Mouse (Mus musculus): ENCODE measurements at regions not wholly inside any gene's neighbourhood (a gene's known extent, or its start where the extent isn't known, plus 50 kb on each side); places are given as distances from the start of the nearest gene placed in this dataset.

DNA sequence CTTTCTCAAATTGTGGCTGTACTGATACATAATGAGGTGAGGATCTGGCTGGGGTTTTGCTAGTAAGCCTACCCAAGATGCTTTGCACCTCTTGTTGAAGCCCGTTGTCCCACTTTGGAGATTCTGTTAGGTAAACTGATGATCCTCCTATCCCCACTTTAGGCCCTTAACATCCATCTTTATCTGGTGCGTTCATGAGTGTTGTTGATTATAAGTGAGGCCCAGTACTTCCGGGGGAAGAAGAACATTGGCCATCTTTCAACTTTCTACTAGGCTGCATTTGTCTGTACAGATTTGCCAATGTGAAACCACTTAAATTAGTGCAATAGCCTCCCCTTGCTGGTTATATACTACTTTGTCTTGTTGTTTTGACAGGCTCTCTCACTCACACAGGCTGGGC lies 331.3 kb upstream of the Tmc3 start:
- H3K27me3 ChIP-seq (ENCODE audit: insufficient read depth, low read length) = no peaks in the 10 kb centered on the region
- no peak overlapping the region for H3K9ac ChIP-seq (replicated peaks)
- no peak overlapping the region for H3K4me3 ChIP-seq (ENCODE audit: low read depth, low read length)
- no peak overlapping the region for H3K4me2 ChIP-seq (ENCODE audit: low read depth, low read length)
- WGBS (ENCODE audit: insufficient replicate concordance) = 71% methylated on average over 3 of the region's 3 CpGs
- no peak overlapping the region for H3K27ac ChIP-seq (ENCODE audit: low read depth)
- no peak for DNase-seq
- TF ChIP-seq CTCF (IDR thresholded peaks at IDR 0.05; ENCODE audit: low read depth) (no peak), EP300 (IDR thresholded peaks at IDR 0.05; ENCODE audit: low read depth) (no peak)
- no peaks in the 10 kb centered on the region for H3K9me3 ChIP-seq (ENCODE audit: low read length)
- H3K36me3 ChIP-seq (replicated peaks; ENCODE audit: insufficient read depth, low read length) = no peaks in the 10 kb centered on the region
- H3K4me1 ChIP-seq (ENCODE audit: insufficient read depth) = no peaks in the 10 kb centered on the region
- no peak for ATAC-seq

DNA sequence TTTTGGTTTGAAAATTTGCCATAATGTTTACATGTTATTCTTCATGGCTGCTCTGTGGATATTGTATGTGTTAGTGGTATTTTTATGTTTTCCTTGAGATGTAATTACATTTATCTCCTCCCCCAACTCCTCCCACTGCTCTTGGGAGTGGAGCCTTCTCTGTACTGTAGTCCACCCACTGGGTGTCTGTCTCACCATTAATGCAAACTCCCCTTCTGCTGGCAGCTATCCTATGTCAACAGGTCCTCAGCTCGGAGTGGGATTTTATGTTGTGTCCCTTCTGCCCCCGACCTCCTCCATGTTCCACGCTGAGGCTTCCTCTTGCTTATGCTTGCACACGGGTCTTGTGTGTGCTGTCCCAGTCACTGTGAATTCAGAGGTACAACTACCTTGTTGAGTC lies 330.3 kb upstream of the Tmc3 start:
- no peak for DNase-seq

DNA sequence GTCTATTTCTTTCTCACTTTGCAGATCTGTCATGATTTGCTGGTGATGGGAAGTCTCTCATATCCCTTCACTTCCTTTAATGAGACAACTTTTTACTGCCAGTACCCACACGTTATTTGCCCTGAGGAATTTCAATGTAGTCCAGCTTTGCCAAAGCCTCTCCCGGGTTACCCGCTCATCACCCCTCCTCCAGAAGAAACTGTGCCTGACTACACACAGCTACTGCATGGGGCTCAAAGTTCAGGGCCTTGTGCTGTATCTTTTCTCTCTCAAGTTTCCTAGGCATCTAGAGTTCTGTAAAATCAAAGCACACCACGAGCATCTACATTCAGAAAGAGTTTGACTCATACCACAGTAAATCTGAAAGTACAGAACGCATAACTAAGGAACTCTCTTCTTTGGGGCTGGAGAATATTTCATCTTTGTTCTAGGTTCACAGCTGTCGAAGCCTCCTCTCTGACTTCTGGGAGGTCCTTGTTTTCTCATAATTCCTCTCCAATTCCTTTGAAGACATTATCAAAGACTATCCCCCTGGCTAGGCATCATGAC lies 328.4 kb upstream of the Tmc3 start:
- 72% methylated on average over 6 of the region's 6 CpGs for WGBS (ENCODE audit: insufficient replicate concordance)
- no peak for ATAC-seq

More for the DNA sequence above, 330.3 kb upstream of the Tmc3 start:
- H3K27me3 ChIP-seq (ENCODE audit: insufficient read depth, low read length) = no peaks in the 10 kb centered on the region
- 66% methylated on average over 4 of the region's 4 CpGs for WGBS (ENCODE audit: insufficient replicate concordance)
- H3K9ac ChIP-seq (replicated peaks) = no peak overlapping the region
- no peaks in the 10 kb centered on the region for H3K9me3 ChIP-seq (ENCODE audit: low read length)
- H3K4me3 ChIP-seq (ENCODE audit: low read depth, low read length) = no peak overlapping the region
- no peak overlapping the region for H3K27ac ChIP-seq (ENCODE audit: low read depth)
- no peak for ATAC-seq
- H3K36me3 ChIP-seq (replicated peaks; ENCODE audit: insufficient read depth, low read length) = no peaks in the 10 kb centered on the region
- H3K4me1 ChIP-seq (ENCODE audit: insufficient read depth) = no peaks in the 10 kb centered on the region
- no peak overlapping the region for H3K4me2 ChIP-seq (ENCODE audit: low read depth, low read length)
- TF ChIP-seq CTCF (IDR thresholded peaks at IDR 0.05; ENCODE audit: low read depth) = no peak

DNA sequence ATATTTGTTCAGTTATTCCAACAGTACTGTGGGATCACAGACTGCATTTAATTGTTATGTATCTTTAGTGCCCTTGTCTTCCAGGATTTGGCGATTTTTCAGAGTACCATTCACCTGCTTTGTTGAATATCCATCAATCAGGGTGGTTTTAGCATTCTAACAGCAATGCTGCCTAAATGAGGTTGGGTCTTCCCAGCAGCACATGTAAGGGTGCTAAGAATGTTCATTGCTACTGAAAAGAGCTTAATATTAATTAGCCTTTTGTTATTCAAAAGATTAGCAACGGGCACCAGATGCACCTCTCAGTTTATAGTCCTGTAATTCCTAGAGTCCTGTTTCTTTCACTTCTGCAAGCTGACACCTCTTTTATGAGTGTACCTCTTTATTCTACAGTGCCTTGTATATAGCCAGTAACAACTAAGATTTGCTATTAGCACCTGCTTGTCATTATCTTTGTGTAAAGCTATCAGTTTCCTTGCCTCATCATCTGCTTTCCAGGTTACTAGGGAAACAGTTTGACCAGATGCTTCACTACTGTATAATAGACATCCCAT lies 326.3 kb upstream of the Tmc3 start:
- Histone ChIP-seq H3K9ac (replicated peaks) (no peak overlapping the region), H3K27ac (ENCODE audit: low read depth) (no peak overlapping the region), H3K9me3 (ENCODE audit: low read length) (no peaks in the 10 kb centered on the region), H3K4me1 (ENCODE audit: insufficient read depth) (no peaks in the 10 kb centered on the region), H3K36me3 (replicated peaks; ENCODE audit: insufficient read depth, low read length) (no peaks in the 10 kb centered on the region), H3K27me3 (ENCODE audit: insufficient read depth, low read length) (no peaks in the 10 kb centered on the region), H3K4me3 (ENCODE audit: low read depth, low read length) (no peak overlapping the region), H3K4me2 (ENCODE audit: low read depth, low read length) (no peak overlapping the region)
- no peak for DNase-seq
- no peak for TF ChIP-seq CTCF (IDR thresholded peaks at IDR 0.05; ENCODE audit: low read depth)
- no peak for TF ChIP-seq EP300 (IDR thresholded peaks at IDR 0.05; ENCODE audit: low read depth)
- 67% methylated on average over 2 of the region's 2 CpGs for WGBS (ENCODE audit: insufficient replicate concordance)
- ATAC-seq = no peak

More for the DNA sequence above, 328.4 kb upstream of the Tmc3 start:
- no peak for DNase-seq
- H3K9me3 ChIP-seq (ENCODE audit: low read length) = no peaks in the 10 kb centered on the region
- no peak overlapping the region for H3K4me3 ChIP-seq (ENCODE audit: low read depth, low read length)
- H3K36me3 ChIP-seq (replicated peaks; ENCODE audit: insufficient read depth, low read length) = no peaks in the 10 kb centered on the region
- no peak for TF ChIP-seq CTCF (IDR thresholded peaks at IDR 0.05; ENCODE audit: low read depth)
- TF ChIP-seq EP300 (IDR thresholded peaks at IDR 0.05; ENCODE audit: low read depth) = no peak
- H3K27ac ChIP-seq (ENCODE audit: low read depth) = no peak overlapping the region
- H3K9ac ChIP-seq (replicated peaks) = no peak overlapping the region
- no peaks in the 10 kb centered on the region for H3K4me1 ChIP-seq (ENCODE audit: insufficient read depth)
- H3K4me2 ChIP-seq (ENCODE audit: low read depth, low read length) = no peak overlapping the region
- H3K27me3 ChIP-seq (ENCODE audit: insufficient read depth, low read length) = no peaks in the 10 kb centered on the region

DNA sequence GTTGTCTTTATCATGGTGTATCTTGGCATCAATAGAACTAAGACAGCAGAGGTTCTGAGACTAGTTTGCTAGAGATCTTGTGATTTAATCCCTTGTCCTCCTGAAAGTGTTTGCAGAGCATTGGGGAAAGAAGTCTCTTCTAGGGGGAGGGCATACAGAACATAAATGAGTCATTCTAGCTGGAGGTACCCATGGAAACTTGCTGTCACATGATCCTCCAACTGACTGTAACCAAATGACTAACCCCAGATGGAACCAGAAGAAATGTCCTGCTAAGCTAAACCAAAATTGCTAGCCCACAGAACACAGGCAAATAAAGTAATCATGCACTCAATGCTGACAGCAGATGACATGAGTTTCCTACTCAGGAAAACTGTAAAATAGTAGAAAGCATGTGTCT lies 323.2 kb upstream of the Tmc3 start:
- Histone ChIP-seq H3K36me3 (replicated peaks; ENCODE audit: insufficient read depth, low read length) (no peaks in the 10 kb centered on the region), H3K4me3 (ENCODE audit: low read depth, low read length) (no peak overlapping the region), H3K9ac (replicated peaks) (no peak overlapping the region), H3K27me3 (ENCODE audit: insufficient read depth, low read length) (no peaks in the 10 kb centered on the region), H3K4me2 (ENCODE audit: low read depth, low read length) (no peak overlapping the region), H3K9me3 (ENCODE audit: low read length) (no peaks in the 10 kb centered on the region), H3K4me1 (ENCODE audit: insufficient read depth) (no peaks in the 10 kb centered on the region), H3K27ac (ENCODE audit: low read depth) (no peak overlapping the region)
- TF ChIP-seq CTCF (IDR thresholded peaks at IDR 0.05; ENCODE audit: low read depth) (no peak), EP300 (IDR thresholded peaks at IDR 0.05; ENCODE audit: low read depth) (no peak)
- no peak for DNase-seq
- ATAC-seq = no peak

- TF ChIP-seq CTCF (IDR thresholded peaks at IDR 0.05; ENCODE audit: low read depth) (no peak), EP300 (IDR thresholded peaks at IDR 0.05; ENCODE audit: low read depth) (no peak)
- Histone ChIP-seq H3K27me3 (ENCODE audit: insufficient read depth, low read length) (no peaks in the 10 kb centered on the region), H3K4me1 (ENCODE audit: insufficient read depth) (no peaks in the 10 kb centered on the region), H3K4me2 (ENCODE audit: low read depth, low read length) (no peak overlapping the region), H3K4me3 (ENCODE audit: low read depth, low read length) (no peak overlapping the region), H3K36me3 (replicated peaks; ENCODE audit: insufficient read depth, low read length) (no peaks in the 10 kb centered on the region), H3K9ac (replicated peaks) (no peak overlapping the region), H3K27ac (ENCODE audit: low read depth) (no peak overlapping the region), H3K9me3 (ENCODE audit: low read length) (no peaks in the 10 kb centered on the region)
- WGBS (ENCODE audit: insufficient replicate concordance) = 38% methylated on average over 5 of the region's 5 CpGs
- ATAC-seq (no peak), DNase-seq (no peak)
These were observed 294.6 kb upstream of the Tmc3 start for GRCm38 (mm10) chr7:83289915-83290773.
